Mouse (Mus musculus) adrenal gland, postnatal 10 days (tissue): Measurements from ENCODE around the gene Ddc. TPM values are rescaled to one million over a fixed set of nuclear protein-coding genes. Genes with fewer than 3 reads are reported as not detected.

Experiments used
- DNase-seq: peaks from one replicate; pipeline ENCODE4 v3.0.0; 2021; ENCODE audit warnings: mixed read lengths
- total RNA-seq, 2 experiments: library from RNA; stranded (reverse); gene quantifications; 2 replicates each; pipeline ENCODE4 v1.2.3; 2021

Ddc gene
- total RNA-seq, 2 experiments from 2014 or later, result 72.6 to 85.6 TPM

GRCm38 (mm10) chr11:11823980-11824911 lies 73.7 kb downstream of the Ddc start:
- DNase-seq, result no peak

GRCm38 (mm10) chr11:11822181-11823095 lies 75.5 kb downstream of the Ddc start:
- DNase-seq, result peak; percentile 75

GRCm38 (mm10) chr11:11821387-11821975 lies 76.5 kb downstream of the Ddc start:
- peak; percentile 59 for DNase-seq

GRCm38 (mm10) chr11:11820737-11821136 lies 77.2 kb downstream of the Ddc start:
- no peak for DNase-seq

GRCm38 (mm10) chr11:11820251-11820650 lies 77.7 kb downstream of the Ddc start:
- DNase-seq, result peak; percentile 86

GRCm38 (mm10) chr11:11819206-11819605 lies 78.7 kb downstream of the Ddc start:
- no peak for DNase-seq

GRCm38 (mm10) chr11:11818797-11819196 lies 79.1 kb downstream of the Ddc start:
- DNase-seq, result no peak

GRCm38 (mm10) chr11:11815737-11816136 lies 82.2 kb downstream of the Ddc start:
- no peak for DNase-seq

GRCm38 (mm10) chr11:11811906-11812480 lies 86.0 kb downstream of the Ddc start:
- peak; percentile 85 for DNase-seq

GRCm38 (mm10) chr11:11809404-11810175 lies 88.4 kb downstream of the Ddc start:
- DNase-seq, result no peak

- peak; percentile 98 for DNase-seq
These were observed 89.0 kb downstream of the Ddc start, which contains the start of gene Fignl1 for GRCm38 (mm10) chr11:11808820-11809403. TSS of gene Fignl1 (minus strand) at chr11:11808962.

GRCm38 (mm10) chr11:11808035-11808819 lies 89.7 kb downstream of the Ddc start:
- no peak for DNase-seq

GRCm38 (mm10) chr11:11805951-11806350 lies 92.0 kb downstream of the Ddc start:
- DNase-seq, result peak; percentile 41

GRCm38 (mm10) chr11:11804421-11804820 lies 93.5 kb downstream of the Ddc start:
- DNase-seq, result no peak

- no peak for DNase-seq
These were observed 96.9 kb downstream of the Ddc start for GRCm38 (mm10) chr11:11801067-11801466.

GRCm38 (mm10) chr11:11800304-11800703 lies 97.6 kb downstream of the Ddc start:
- no peak for DNase-seq

- no peak for DNase-seq
These were observed 99.3 kb downstream of the Ddc start for GRCm38 (mm10) chr11:11798690-11799089.

GRCm38 (mm10) chr11:11794626-11795025 lies 103.3 kb downstream of the Ddc start:
- no peak for DNase-seq

GRCm38 (mm10) chr11:11788521-11788974 lies 109.4 kb downstream of the Ddc start:
- DNase-seq, result peak; percentile 87

GRCm38 (mm10) chr11:11785457-11785856 lies 112.5 kb downstream of the Ddc start:
- peak; percentile 19 for DNase-seq
